Mouse (Mus musculus) MEL (cell line): Measurements from ENCODE around the gene Serpina3b. TPM values are rescaled to one million over a fixed set of nuclear protein-coding genes. Genes with fewer than 3 reads are reported as not detected.

ENCODE experiments used
- DNase-seq: peaks from one replicate; pipeline ENCODE4 v3.0.0; 2011; ENCODE audit warnings: low read depth, low spot score
- H3K27ac ChIP-seq: 2 replicates; pipeline ENCODE4 v1.5.1; 2012; ENCODE audit warnings: low read depth, mild to moderate bottlenecking, control low read depth, low read length, moderate library complexity; ENCODE audit not compliant: control insufficient read depth
- H3K27me3 ChIP-seq, 2 experiments: fragments of 150-350 bp in 1 of 2; sonication (generic) in 1 of 2; 2 replicates each; pipeline ENCODE4 v1.6.1; 2012; ENCODE audit warnings: low read length in 2 of 2, mild to moderate bottlenecking in 2 of 2, improper control_type of control experiment in 1 of 2, moderate library complexity in 1 of 2; ENCODE audit not compliant: insufficient read depth in 2 of 2, control insufficient read depth in 1 of 2
- H3K36me3 ChIP-seq, 2 experiments: 2 replicates each; pipeline ENCODE4 v1.6.1; 2012 to 2014; ENCODE audit warnings: low read length in 2 of 2, improper control_type of control experiment in 1 of 2, inconsistent platforms in 1 of 2, mild to moderate bottlenecking in 1 of 2; ENCODE audit not compliant: insufficient read depth in 2 of 2, control insufficient read depth in 1 of 2
- H3K4me1 ChIP-seq, 2 experiments: fragments of 150-350 bp in 1 of 2; sonication (generic) in 1 of 2; 2 replicates each; pipeline ENCODE4 v1.6.1; 2012; ENCODE audit warnings: low read length in 2 of 2, improper control_type of control experiment in 1 of 2, mild to moderate bottlenecking in 1 of 2; ENCODE audit not compliant: insufficient read depth in 2 of 2, control insufficient read depth in 1 of 2
- H3K4me3 ChIP-seq, 2 experiments: fragments of 150-350 bp in 1 of 2; sonication (generic) in 1 of 2; 2 replicates each; pipeline ENCODE4 v1.5.1; 2012; ENCODE audit warnings: low read depth in 2 of 2, low read length in 2 of 2, mild to moderate bottlenecking in 2 of 2, moderate library complexity in 2 of 2, control low read depth in 1 of 2, improper control_type of control experiment in 1 of 2; ENCODE audit not compliant: control insufficient read depth in 1 of 2, insufficient read depth in 1 of 2
- H3K79me2 ChIP-seq: 2 replicates; pipeline ENCODE4 v1.6.1; 2012; ENCODE audit warnings: mild to moderate bottlenecking, low read length, moderate library complexity; ENCODE audit not compliant: control insufficient read depth, poor library complexity, insufficient read depth
- H3K9ac ChIP-seq: 2 replicates; pipeline ENCODE4 v1.6.1; 2012; ENCODE audit warnings: low read depth, mild to moderate bottlenecking, control low read depth, low read length, moderate library complexity; ENCODE audit not compliant: control insufficient read depth, poor library complexity, severe bottlenecking
- H3K9me3 ChIP-seq: fragments of 150-350 bp; sonication (generic); replicated peaks from 2 replicates; pipeline ENCODE4 v1.6.1; 2012; ENCODE audit warnings: mild to moderate bottlenecking, low read length, improper control_type of control experiment, moderate library complexity; ENCODE audit not compliant: insufficient read depth
- BHLHE40 ChIP-seq: IDR thresholded peaks from 2 replicates; pipeline ENCODE4 v1.6.1; 2012; ENCODE audit warnings: low read depth, mild to moderate bottlenecking, inconsistent platforms, low read length, improper control_type of control experiment, borderline replicate concordance
- CHD2 ChIP-seq: IDR thresholded peaks from 2 replicates; pipeline ENCODE4 v1.6.1; 2011; ENCODE audit warnings: low read length, improper control_type of control experiment
- ELF1 ChIP-seq: IDR thresholded peaks from 2 replicates; pipeline ENCODE4 v1.6.1; 2014; ENCODE audit warnings: low read depth, mild to moderate bottlenecking, inconsistent platforms, low read length, improper control_type of control experiment, moderate library complexity
- ETS1 ChIP-seq: IDR thresholded peaks from 2 replicates; pipeline ENCODE4 v1.6.1; 2012; ENCODE audit warnings: low read depth, mild to moderate bottlenecking, inconsistent platforms, low read length, improper control_type of control experiment, moderate library complexity
- GABPA ChIP-seq: IDR thresholded peaks from 2 replicates; pipeline ENCODE4 v1.6.1; 2012; ENCODE audit warnings: low read depth, mild to moderate bottlenecking, inconsistent platforms, low read length, improper control_type of control experiment, moderate library complexity
- HCFC1 ChIP-seq: IDR thresholded peaks from 2 replicates; pipeline ENCODE4 v1.6.1; 2012; ENCODE audit warnings: low read depth, mild to moderate bottlenecking, inconsistent platforms, low read length, improper control_type of control experiment, moderate library complexity
- JUND ChIP-seq: IDR thresholded peaks from 2 replicates; pipeline ENCODE4 v1.6.1; 2011; ENCODE audit warnings: low read depth, mild to moderate bottlenecking, improper control_type of control experiment, low read length
- KAT2A ChIP-seq: conservative IDR thresholded peaks from 2 replicates; pipeline ENCODE4 v1.6.1; 2012; ENCODE audit warnings: low read depth, low read length, improper control_type of control experiment, inconsistent platforms
- MAFK ChIP-seq: IDR thresholded peaks from 2 replicates; pipeline ENCODE4 v1.6.1; 2011; ENCODE audit warnings: low read depth, mild to moderate bottlenecking, low read length, improper control_type of control experiment, borderline replicate concordance
- MAX ChIP-seq: IDR thresholded peaks from 2 replicates; pipeline ENCODE4 v1.6.1; 2011; ENCODE audit warnings: low read length, improper control_type of control experiment
- MAZ ChIP-seq: IDR thresholded peaks from 2 replicates; pipeline ENCODE4 v1.6.1; 2012; ENCODE audit warnings: low read depth, mild to moderate bottlenecking, inconsistent platforms, low read length, improper control_type of control experiment
- MEF2A ChIP-seq: IDR thresholded peaks from 2 replicates; pipeline ENCODE4 v1.6.1; 2014; ENCODE audit warnings: low read depth, mild to moderate bottlenecking, inconsistent platforms, low read length, improper control_type of control experiment; ENCODE audit not compliant: poor library complexity, insufficient replicate concordance, severe bottlenecking; ENCODE audit errors: extremely low read depth
- MXI1 ChIP-seq: IDR thresholded peaks from 2 replicates; pipeline ENCODE4 v1.6.1; 2011; ENCODE audit warnings: mild to moderate bottlenecking, low read depth, low read length, improper control_type of control experiment
- MYC ChIP-seq: IDR thresholded peaks from 2 replicates; pipeline ENCODE4 v1.6.1; 2011; ENCODE audit warnings: low read depth, mild to moderate bottlenecking, low read length, improper control_type of control experiment, moderate library complexity
- NELFE ChIP-seq: IDR thresholded peaks from 2 replicates; pipeline ENCODE4 v1.6.1; 2011; ENCODE audit warnings: low read depth, low read length, improper control_type of control experiment
- POLR2A ChIP-seq, 2 experiments: IDR thresholded peaks; 2 replicates each; pipeline ENCODE4 v1.6.1; 2011 to 2012; ENCODE audit warnings: low read length in 2 of 2, mild to moderate bottlenecking in 2 of 2, control low read depth in 1 of 2, improper control_type of control experiment in 1 of 2, low read depth in 1 of 2, moderate library complexity in 1 of 2; ENCODE audit not compliant: control insufficient read depth in 1 of 2, insufficient read depth in 1 of 2, poor library complexity in 1 of 2
- POLR2AphosphoS2 ChIP-seq: IDR thresholded peaks from 2 replicates; pipeline ENCODE4 v1.6.1; 2011; ENCODE audit warnings: low read length, improper control_type of control experiment
- RAD21 ChIP-seq: IDR thresholded peaks from 2 replicates; pipeline ENCODE4 v1.6.1; 2011; ENCODE audit warnings: mild to moderate bottlenecking, low read depth, low read length, improper control_type of control experiment
- SIN3A ChIP-seq: IDR thresholded peaks from 2 replicates; pipeline ENCODE4 v1.6.1; 2012; ENCODE audit warnings: low read length, improper control_type of control experiment, inconsistent platforms
- TBP ChIP-seq: IDR thresholded peaks from 2 replicates; pipeline ENCODE4 v1.8.0; 2011; ENCODE audit warnings: low read depth, low read length, improper control_type of control experiment
- TCF12 ChIP-seq: IDR thresholded peaks from 2 replicates; pipeline ENCODE4 v1.6.1; 2014; ENCODE audit warnings: low read depth, mild to moderate bottlenecking, inconsistent platforms, low read length, improper control_type of control experiment, moderate library complexity
- UBTF ChIP-seq: IDR thresholded peaks from 2 replicates; pipeline ENCODE4 v1.6.1; 2012; ENCODE audit warnings: low read depth, mild to moderate bottlenecking, inconsistent platforms, low read length, improper control_type of control experiment, moderate library complexity, borderline replicate concordance; ENCODE audit not compliant: insufficient read depth
- USF1 ChIP-seq: IDR thresholded peaks from 2 replicates; pipeline ENCODE4 v1.6.1; 2014; ENCODE audit warnings: low read depth, mild to moderate bottlenecking, inconsistent platforms, low read length, improper control_type of control experiment, moderate library complexity
- USF2 ChIP-seq, 2 experiments: IDR thresholded peaks; 2 replicates each; pipeline ENCODE4 v1.6.1; 2011 to 2012; ENCODE audit warnings: improper control_type of control experiment in 2 of 2, low read length in 2 of 2, borderline replicate concordance in 1 of 2, inconsistent platforms in 1 of 2, low read depth in 1 of 2, mild to moderate bottlenecking in 1 of 2; ENCODE audit not compliant: insufficient read depth in 1 of 2
- ZKSCAN1 ChIP-seq: IDR thresholded peaks from 2 replicates; pipeline ENCODE4 v1.6.1; 2012; ENCODE audit warnings: low read depth, mild to moderate bottlenecking, inconsistent platforms, low read length, improper control_type of control experiment, moderate library complexity
- ZMIZ1 ChIP-seq: IDR thresholded peaks from 2 replicates; pipeline ENCODE4 v1.6.1; 2012; ENCODE audit warnings: low read depth, mild to moderate bottlenecking, inconsistent platforms, low read length, improper control_type of control experiment, moderate library complexity
- ZNF384 ChIP-seq: IDR thresholded peaks from 2 replicates; pipeline ENCODE4 v1.6.1; 2012; ENCODE audit warnings: low read depth, mild to moderate bottlenecking, inconsistent platforms, low read length, improper control_type of control experiment
- polyA plus RNA-seq, 2 experiments: library from polyadenylated mRNA; stranded (reverse) in 1 of 2; unstranded in 1 of 2; fragments of >175 nt in 1 of 2; fragments of >200 nt in 1 of 2; gene quantifications; 2 replicates each; pipeline versions ENCODE4 v1.2.1 to v1.2.4; 2012; ENCODE audit warnings: low replicate concordance in 2 of 2, low read depth in 1 of 2; ENCODE audit not compliant: insufficient read length in 2 of 2, insufficient read depth in 1 of 2, missing spikeins in 1 of 2
- total RNA-seq: library from RNA; depleted of rRNA; stranded (reverse); fragments of 300-350 nt; gene quantifications from 2 replicates; pipeline ENCODE4 v1.2.3, GENCODE M21; 2012

The Serpina3b gene
- total and polyA plus RNA-seq, 3 experiments: not detected

GRCm38 (mm10) chr12:104125021-104125560 lies 2.7 kb upstream of the Serpina3b start:
- TF ChIP-seq USF1: no peak
- TF ChIP-seq POLR2AphosphoS2: no peak
- no peak for TF ChIP-seq MAZ
- no peak for TF ChIP-seq POLR2A (IDR thresholded peaks at IDR 0.05; ENCODE audit: control insufficient read depth in 1 of 2, insufficient read depth in 1 of 2, low read depth in 1 of 2, low read length in 2 of 2, poor library complexity in 1 of 2)
- no peak for TF ChIP-seq GABPA
- TF ChIP-seq ZKSCAN1: no peak
- TF ChIP-seq MAX: no peak
- TF ChIP-seq ETS1: no peak
- no peak for TF ChIP-seq BHLHE40
- TF ChIP-seq NELFE: no peak
- TF ChIP-seq MAFK: no peak
- no peak for TF ChIP-seq TCF12
- TF ChIP-seq UBTF: no peak
- TF ChIP-seq MXI1: no peak
- TF ChIP-seq CHD2: no peak
- no peak for TF ChIP-seq ZNF384
- no peak for TF ChIP-seq MEF2A
- TF ChIP-seq HCFC1: no peak

DNA sequence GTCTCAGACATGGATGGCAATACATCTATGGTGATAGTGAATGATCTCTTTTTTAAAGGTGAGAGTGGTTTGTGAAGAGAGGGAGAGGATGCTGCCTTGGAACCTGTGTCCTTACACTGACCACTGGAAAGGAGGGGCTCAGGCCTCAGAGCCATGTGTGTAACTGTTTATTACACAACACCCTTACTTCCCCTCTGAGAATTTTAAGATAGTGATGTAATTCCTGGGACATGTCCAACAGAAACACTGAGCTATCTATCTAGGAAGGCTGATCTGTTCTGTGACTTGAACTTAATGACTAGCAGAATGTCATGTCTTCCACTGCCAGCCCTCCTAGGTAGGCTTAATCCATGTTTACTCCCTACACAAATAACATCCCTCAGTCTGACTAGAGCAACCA lies 3.2 kb downstream of the Serpina3b start:
- Histone ChIP-seq H3K79me2 (no peaks in the 10 kb centered on the region), H3K4me1 (no peaks in the 10 kb centered on the region), H3K9me3 (no peaks in the 10 kb centered on the region), H3K36me3 (no peaks in the 10 kb centered on the region), H3K9ac (no peak overlapping the region), H3K4me3 (no peak overlapping the region), H3K27me3 (no peaks in the 10 kb centered on the region), H3K27ac (no peak overlapping the region)
- TF ChIP-seq POLR2A (IDR thresholded peaks at IDR 0.05; ENCODE audit: control insufficient read depth in 1 of 2, insufficient read depth in 1 of 2, low read depth in 1 of 2, low read length in 2 of 2, poor library complexity in 1 of 2): no peak
- TF ChIP-seq NELFE: no peak
- no peak for TF ChIP-seq MAFK
- no peak for TF ChIP-seq ETS1
- no peak for TF ChIP-seq JUND
- TF ChIP-seq MYC: no peak
- TF ChIP-seq HCFC1: no peak
- TF ChIP-seq SIN3A: no peak
- TF ChIP-seq ELF1: no peak
- no peak for TF ChIP-seq ZMIZ1
- TF ChIP-seq UBTF: no peak
- no peak for TF ChIP-seq KAT2A
- TF ChIP-seq ZNF384: no peak
- no peak for TF ChIP-seq TBP
- TF ChIP-seq MAZ: no peak
- TF ChIP-seq ZKSCAN1: no peak
- TF ChIP-seq TCF12: no peak
- TF ChIP-seq MXI1: no peak
- no peak for TF ChIP-seq USF2 (IDR thresholded peaks at IDR 0.05; ENCODE audit: borderline replicate concordance in 1 of 2, insufficient read depth in 1 of 2, low read depth in 1 of 2, low read length in 2 of 2)
- TF ChIP-seq RAD21: no peak
- DNase-seq: peak; percentile 16

More at GRCm38 (mm10) chr12:104125021-104125560, 2.7 kb upstream of the Serpina3b start:
- H3K9ac ChIP-seq: no peak overlapping the region
- H3K9me3 ChIP-seq: no peaks in the 10 kb centered on the region
- H3K4me1 ChIP-seq: no peaks in the 10 kb centered on the region
- no peaks in the 10 kb centered on the region for H3K27me3 ChIP-seq
- H3K36me3 ChIP-seq: no peaks in the 10 kb centered on the region
- DNase-seq: no peak
- H3K79me2 ChIP-seq: no peaks in the 10 kb centered on the region
- H3K4me3 ChIP-seq: no peak overlapping the region
- no peak overlapping the region for H3K27ac ChIP-seq
